Mouse (Mus musculus) bone marrow, adult 2 months (tissue): ENCODE data around the gene Nlrc4. TPM values are rescaled to one million over a fixed set of nuclear protein-coding genes. Genes with fewer than 3 reads are reported as not detected.
"Not testable (repeated sequence)": the region's sequence is repeated elsewhere in the genome, so short reads cannot be mapped to it uniquely, and the experiment has no call there.

Experiments used
- H3K27ac ChIP-seq: fragments of 200-500 bp; 2 replicates; pipeline ENCODE4 v1.5.1; 2012; ENCODE audit warnings: low read depth, mild to moderate bottlenecking, control low read depth, inconsistent platforms, low read length; ENCODE audit not compliant: control insufficient read depth, poor library complexity, insufficient read depth
- H3K4me1 ChIP-seq: fragments of 200-500 bp; 2 replicates; pipeline ENCODE4 v1.6.1; 2011; ENCODE audit warnings: low read length; ENCODE audit not compliant: control insufficient read depth, insufficient read depth
- H3K4me3 ChIP-seq: fragments of 200-500 bp; replicated peaks from 2 replicates; pipeline ENCODE3; 2011; ENCODE audit warnings: mild to moderate bottlenecking, low read depth, low read length, control low read depth; ENCODE audit not compliant: control insufficient read depth
- CTCF ChIP-seq: fragments of 200-500 bp; IDR thresholded peaks from 2 replicates; pipeline ENCODE4 v1.5.1; 2011; ENCODE audit warnings: low read length, control low read depth; ENCODE audit not compliant: control insufficient read depth, insufficient read depth
- POLR2A ChIP-seq: fragments of 200-500 bp; IDR thresholded peaks from 2 replicates; pipeline ENCODE4 v1.6.1; 2011; ENCODE audit warnings: low read depth, mild to moderate bottlenecking, control low read depth, low read length, borderline replicate concordance; ENCODE audit not compliant: control insufficient read depth
- WGBS: fragments of 180-500 bp; shearing (Covaris S2); methylation state at CpG from one replicate; pipeline ENCODE4 v1.1.7; 2018; 5-methylcytosine and 5-hydroxymethylcytosine counted together
- polyA plus RNA-seq: library from polyadenylated mRNA; stranded (reverse); fragments of >200 nt; gene quantifications from 2 replicates; pipeline ENCODE4 v1.2.4, GENCODE M21; 2011; ENCODE audit warnings: low replicate concordance; ENCODE audit not compliant: missing spikeins, insufficient read depth, insufficient read length

Nlrc4 gene
- polyA plus RNA-seq, 1 experiment, result 4.1 TPM

DNA sequence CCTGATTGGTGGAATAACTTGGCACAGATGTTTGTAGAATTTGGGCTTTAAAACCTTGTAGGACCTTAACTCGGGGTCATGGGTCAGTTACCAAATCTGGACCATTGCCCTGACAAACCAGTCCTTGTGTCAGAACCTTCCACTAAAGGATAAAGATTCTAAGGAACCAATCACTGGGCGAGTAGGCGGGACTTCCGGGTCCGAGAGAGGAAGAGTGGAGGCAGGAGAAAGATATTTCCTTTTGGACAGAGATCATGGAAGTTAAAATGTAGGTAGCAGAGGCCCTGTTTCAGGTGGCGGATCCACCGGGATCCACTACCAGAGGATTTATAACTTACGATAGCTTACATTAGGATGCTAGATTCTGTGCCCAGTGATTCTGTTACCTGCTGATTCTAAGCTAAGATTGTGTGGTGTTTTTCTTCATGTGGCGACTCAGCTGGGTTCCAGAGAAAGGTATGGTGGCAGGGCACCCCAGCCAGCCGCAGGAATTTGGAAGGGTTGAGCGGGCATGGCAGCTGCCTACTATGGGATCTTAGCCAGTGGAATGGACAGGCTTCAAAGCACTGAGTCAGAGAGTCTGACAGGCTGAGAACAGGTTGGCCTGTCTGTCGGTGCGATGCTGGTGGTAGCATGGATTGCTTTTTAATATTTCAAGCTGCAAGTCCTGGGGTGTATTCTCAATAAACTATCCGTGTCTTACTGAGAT lies 21.6 kb upstream of the Nlrc4 start:
- H3K27ac ChIP-seq, result no peak overlapping the region
- TF ChIP-seq CTCF, result no peak
- TF ChIP-seq POLR2A, result no peak
- WGBS, result 80% methylated on average over 14 of the region's 14 CpGs
- H3K4me1 ChIP-seq, result no peaks in the 10 kb centered on the region
- H3K4me3 ChIP-seq, result no peak overlapping the region

DNA sequence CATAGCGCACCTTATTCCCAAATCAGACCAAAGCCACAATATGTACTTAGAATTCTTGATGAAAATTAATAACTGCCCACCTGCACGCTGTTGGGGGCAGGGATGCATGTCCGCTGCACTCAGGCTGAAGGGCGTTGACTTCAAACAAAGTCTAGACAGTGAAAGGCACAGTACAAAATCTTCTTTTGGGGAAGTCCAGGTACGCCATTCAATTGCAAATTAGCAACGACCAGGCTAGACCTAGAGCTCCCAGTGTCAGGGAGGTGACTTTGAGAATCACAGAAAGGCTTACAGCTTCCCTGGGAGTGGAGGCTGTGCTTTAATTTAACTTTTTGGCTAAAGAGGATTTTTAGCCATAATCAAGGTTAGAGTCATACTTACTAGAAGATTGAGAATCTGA lies 11.2 kb upstream of the Nlrc4 start:
- not testable (repeated sequence) for H3K4me3 ChIP-seq, H3K27ac ChIP-seq, H3K4me1 ChIP-seq
- 80% methylated on average over 6 of the region's 6 CpGs for WGBS

DNA sequence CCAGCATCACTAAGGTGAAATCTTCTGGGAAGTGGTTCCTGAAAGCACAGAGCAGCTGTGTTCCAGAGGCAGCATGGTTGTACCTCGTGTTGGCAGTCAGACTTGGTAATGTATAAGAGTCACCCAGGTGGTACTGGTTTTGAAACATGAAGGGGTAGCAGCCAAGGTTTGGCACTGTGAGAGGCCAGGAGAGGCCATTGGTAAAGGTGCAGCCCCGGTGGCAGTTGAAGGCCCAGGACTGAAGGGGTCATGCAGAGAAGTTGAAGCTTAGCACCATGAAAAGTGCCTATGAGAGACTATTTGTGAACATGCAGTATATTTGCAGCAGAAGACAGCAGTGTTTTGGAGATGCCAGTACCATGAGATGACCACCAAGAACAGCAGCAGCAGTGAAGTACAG lies 9.0 kb upstream of the Nlrc4 start:
- H3K27ac ChIP-seq, H3K4me3 ChIP-seq, H3K4me1 ChIP-seq: not testable (repeated sequence)
- WGBS, result 67% methylated on average over 2 of the region's 2 CpGs

DNA sequence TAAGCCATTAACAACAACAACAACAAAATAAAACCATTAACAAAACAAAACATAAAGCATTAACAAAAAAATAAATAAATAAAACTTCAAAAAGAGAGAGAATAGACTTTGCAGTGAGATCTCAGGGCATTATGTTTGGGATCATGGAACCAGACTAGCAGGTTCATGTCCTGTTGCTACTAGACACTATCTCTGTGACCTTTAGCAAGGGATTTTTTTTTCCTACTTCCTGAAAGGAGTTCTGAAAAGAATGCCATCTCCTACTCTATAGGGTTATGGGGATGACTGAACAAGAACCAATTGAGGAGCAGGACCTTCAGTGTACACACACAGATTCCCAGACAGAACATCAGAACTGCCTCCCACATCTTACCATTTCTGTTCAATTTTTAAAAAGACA lies 4.6 kb upstream of the Nlrc4 start:
- Histone ChIP-seq H3K4me1 (no peaks in the 10 kb centered on the region; the same call in 1 of the 2 replicates), H3K27ac (no peak overlapping the region), H3K4me3 (no peak overlapping the region)
- TF ChIP-seq POLR2A (no peak), CTCF (no peak)

DNA sequence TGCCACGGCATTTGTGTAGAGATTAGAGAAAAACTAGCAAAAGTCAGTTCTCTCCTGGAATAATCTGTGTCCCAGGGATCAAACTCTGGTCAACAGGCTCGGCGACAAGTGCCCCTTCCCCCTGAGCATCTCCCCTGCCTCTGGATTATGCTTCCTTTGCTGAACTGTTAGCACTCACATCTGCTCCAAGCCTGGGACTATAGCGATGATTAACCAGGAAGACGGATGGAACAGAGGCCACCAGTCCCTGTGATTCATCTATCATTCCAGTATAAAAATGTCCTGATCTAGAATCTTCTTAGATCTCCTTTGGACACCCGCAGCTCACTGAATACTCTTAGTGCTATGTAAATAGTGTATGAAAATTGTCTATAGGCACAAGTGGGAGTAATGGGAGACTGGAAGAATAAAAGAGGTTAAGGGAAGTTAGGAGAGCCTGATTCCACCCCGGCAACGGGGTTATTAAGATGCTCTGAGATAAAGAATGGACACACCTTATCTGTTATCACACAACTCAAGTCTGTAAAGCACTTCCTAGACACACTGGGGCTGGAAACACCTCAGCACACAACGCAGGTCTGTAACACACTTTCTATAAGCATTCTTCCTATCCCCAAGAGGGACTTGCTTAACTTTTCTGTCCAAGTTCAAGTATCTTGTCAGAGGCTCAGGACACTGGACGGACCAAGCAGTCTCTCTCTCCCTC lies 817 bp downstream of the Nlrc4 start:
- Histone ChIP-seq H3K27ac (no peak overlapping the region), H3K4me1 (peaks cover 3% of the 10 kb centered on the region), H3K4me3 (peak overlapping the region; percentile 59)
- TF ChIP-seq POLR2A (no peak), CTCF (no peak)
- WGBS, result 54% methylated on average over 10 of the region's 10 CpGs

DNA sequence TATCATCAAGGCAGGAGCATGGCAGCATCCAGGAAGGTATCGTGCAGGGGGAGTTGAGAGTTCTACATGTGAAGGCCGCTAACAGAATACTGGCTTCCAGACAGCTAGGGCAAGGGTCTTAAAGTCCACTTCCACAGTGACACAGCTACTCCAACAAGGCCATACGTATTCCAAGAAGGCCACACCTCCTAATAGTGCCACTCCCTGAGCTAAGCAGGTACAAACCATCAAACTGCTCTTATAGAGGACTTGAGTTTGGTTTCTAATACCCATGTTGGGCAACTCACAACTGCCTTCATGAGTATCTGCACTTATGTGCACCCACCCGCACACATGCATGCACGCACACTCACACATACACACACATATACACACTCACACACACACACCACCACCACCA lies 2.1 kb downstream of the Nlrc4 start:
- WGBS, result 91% methylated on average over 5 of the region's 5 CpGs
- peaks cover 3% of the 10 kb centered on the region for H3K4me1 ChIP-seq
- TF ChIP-seq POLR2A, result no peak
- TF ChIP-seq CTCF, result no peak
- H3K4me3 ChIP-seq, result no peak overlapping the region
- H3K27ac ChIP-seq, result no peak overlapping the region

DNA sequence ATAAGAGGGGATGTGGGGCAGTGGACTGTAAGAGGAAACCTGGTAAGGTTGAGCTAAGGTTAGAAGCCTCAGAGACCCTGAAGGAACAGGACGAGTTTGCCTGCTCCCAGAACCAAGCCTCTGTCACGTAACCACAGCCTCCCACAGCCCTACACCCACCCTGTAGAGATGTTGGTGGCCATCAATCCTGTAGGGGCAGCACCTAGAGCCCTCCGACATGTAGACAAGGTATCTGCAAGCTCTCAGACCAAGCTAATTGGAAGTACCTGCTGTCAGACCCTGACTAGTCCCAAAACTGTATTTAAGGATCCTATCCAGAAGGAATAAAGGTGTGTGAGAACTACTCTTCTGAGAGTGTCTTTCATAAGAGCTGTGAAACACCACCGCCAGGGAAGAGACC lies 3.5 kb downstream of the Nlrc4 start:
- 68% methylated on average over 4 of the region's 4 CpGs for WGBS
- H3K4me1 ChIP-seq, result peaks cover 3% of the 10 kb centered on the region
- TF ChIP-seq CTCF (no peak), POLR2A (no peak)
- no peak overlapping the region for H3K27ac ChIP-seq
- H3K4me3 ChIP-seq, result no peak overlapping the region

DNA sequence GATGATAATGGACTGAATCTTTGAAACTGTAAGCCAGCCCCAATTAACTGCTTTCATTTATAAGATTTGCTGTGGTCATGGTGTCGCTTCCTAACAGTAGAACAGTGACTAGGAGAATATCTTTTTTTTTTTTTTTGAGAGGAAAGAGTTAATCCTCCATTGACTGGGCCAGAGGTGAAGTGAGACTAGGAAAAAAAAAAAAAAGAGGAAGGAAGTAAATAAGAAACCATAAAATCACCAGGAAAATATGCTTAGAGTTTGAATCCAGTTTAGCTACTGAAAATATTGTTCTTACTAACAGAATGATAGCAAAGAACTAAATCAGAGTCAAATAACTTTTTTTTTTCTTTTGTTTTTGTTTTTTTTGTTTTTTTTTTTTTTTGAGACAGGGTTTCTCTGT lies 4.3 kb downstream of the Nlrc4 start:
- TF ChIP-seq CTCF, result no peak
- no peak overlapping the region for H3K27ac ChIP-seq
- WGBS, result 55% methylated on average over 1 of the region's 1 CpGs
- H3K4me3 ChIP-seq, result no peak overlapping the region
- H3K4me1 ChIP-seq, result peaks cover 3% of the 10 kb centered on the region

DNA sequence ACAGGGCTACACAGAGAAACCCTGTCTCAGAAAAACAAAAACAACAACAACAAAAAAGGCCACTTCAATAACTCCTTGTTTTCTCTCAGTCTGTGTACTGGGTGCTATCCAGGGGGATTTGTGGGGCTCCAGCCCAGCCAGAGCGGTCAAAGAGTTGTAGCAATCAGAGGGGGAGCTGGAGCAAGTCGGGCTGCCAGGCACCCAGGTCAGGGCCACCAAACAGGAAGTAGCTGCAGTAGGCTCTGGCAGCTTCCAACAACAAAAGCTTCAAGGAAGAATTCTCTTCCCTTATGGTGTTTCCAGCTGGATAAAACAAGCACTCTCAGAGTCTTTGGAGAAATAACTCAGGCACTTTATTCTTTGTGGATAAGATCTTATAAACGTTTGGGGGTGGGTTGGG lies 5.0 kb downstream of the Nlrc4 start:
- no peak for TF ChIP-seq CTCF
- no peak for TF ChIP-seq POLR2A
- Histone ChIP-seq H3K4me1 (peaks cover 3% of the 10 kb centered on the region), H3K27ac (no peak overlapping the region), H3K4me3 (no peak overlapping the region)
- WGBS, result 35% methylated on average over 3 of the region's 3 CpGs
